Mouse (Mus musculus) ovary, adult 18-20 months (tissue): ENCODE results near the gene Sfta2.
A peak's percentile ranks its signal among the peaks of the same experiment; 100 is the strongest.

ENCODE experiments used
- DNase-seq: peaks from one replicate; pipeline ENCODE4 v3.0.0; 2022; ENCODE audit warnings: low spot score, mixed read lengths

Gene Sfta2

DNA sequence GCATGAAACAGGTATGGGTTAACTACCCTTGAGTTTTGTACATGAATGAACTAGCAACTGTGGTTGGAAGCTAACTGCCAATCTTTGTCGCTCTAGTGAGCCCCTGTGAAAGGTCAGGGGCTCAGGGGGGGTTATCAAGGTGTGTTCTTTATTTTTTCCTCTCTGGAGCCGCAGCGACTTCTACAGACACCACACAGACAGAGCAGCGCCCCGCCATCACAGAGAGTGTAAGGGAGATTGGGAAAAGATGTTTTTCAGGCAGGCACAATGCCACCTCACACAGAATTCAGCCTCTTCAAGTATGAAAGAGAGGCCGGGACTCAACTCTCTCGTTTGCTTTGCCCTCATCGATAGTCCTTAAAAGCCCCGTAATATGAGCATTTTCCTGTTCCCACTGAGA lies 9.2 kb upstream of the Sfta2 start:
- no peak for DNase-seq

- DNase-seq: no peak
Measured at GRCm38 (mm10) chr17:35593786-35594185, 7.6 kb upstream of the Sfta2 start.

GRCm38 (mm10) chr17:35594456-35594855 lies 6.9 kb upstream of the Sfta2 start:
- DNase-seq: no peak

GRCm38 (mm10) chr17:35597399-35597798 lies 4.0 kb upstream of the Sfta2 start:
- no peak for DNase-seq

GRCm38 (mm10) chr17:35601736-35602354 lies 496 bp downstream of the Sfta2 start:
- DNase-seq: no peak

DNA sequence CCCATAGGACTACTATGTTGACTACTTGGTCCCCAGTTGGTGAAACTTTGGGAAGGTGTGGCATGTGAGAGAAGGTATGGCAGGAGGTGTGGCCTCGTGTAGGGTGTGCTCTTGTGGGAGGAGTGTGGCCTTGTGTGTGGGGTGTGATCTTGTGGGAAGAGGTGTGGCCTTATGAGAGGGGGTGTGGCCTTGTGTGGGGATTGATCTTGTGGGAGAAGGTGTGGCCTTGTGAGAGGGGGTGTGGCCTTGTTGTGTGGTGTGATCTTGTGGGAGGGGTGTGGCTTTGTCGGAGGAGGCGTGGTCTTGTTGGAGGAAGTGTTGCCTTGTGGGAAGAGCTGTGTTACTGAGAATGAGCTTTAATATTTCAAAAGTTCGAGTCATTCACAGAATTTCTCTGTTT lies 15.8 kb downstream of the Sfta2 start:
- no peak for DNase-seq

- no peak for DNase-seq
Measured at GRCm38 (mm10) chr17:35626537-35626936, 25.2 kb downstream of the Sfta2 start, which contains the start of gene Gm9573. Gm9573 (minus strand) TSS chr17:35626637.

DNA sequence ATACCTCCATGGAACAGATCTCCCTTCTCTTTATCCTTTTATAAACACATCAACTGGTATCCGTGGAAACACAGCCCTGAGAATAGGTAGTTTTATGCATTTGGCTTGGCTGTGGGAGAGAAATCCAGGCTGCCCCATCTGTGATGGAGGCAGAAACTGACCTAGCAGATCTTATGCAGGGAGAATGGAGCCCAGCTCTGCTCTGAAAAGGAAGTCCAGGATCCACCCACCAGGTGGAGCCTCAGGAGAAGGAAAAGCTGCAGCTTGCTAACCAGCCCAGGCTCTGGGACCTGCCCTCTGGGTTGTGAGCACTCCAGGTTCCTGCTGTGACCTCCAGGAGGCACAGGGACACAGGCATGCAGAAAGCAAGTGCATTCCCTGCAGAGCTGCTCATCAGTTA lies 32.6 kb downstream of the Sfta2 start:
- DNase-seq: no peak

DNA sequence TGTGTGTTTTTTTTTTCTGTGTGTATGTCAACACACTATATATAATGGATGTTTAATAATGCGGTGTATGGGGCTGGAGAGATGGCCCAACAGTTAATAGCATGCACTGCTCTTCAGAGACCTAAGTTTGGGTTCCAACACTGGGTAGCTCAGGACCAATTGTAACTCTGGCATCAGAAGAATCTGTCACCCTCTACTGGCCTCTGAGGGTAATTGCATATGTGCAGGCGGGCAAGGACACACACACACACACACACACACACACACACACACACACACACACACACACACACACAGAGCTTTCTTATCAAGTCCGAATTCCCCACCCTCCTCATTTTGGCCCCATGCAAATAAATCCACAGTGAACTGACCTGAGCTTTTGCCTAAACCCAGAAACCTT lies 33.9 kb downstream of the Sfta2 start:
- DNase-seq: no peak

- no peak for DNase-seq
Measured at GRCm38 (mm10) chr17:35635699-35636111, 34.4 kb downstream of the Sfta2 start.

DNA sequence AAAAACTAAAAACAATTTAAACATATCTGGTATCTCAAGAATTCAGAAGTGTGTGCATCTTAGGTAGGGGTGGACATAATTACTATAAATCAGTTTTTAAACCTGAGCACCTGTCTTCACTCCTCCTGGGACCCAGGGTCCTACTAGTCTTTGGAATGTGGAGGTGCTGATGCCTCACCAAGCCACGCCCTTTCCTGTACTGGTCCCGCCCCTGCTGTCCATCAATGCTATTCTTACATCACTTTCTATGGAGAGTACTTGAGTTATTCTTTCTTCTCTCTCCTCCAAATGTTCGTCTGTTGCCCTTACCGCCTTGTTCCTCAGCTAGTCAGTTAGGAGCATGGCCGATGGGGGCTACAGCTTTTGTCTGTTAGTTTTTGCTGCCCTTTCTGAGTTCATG lies 35.0 kb downstream of the Sfta2 start:
- no peak for DNase-seq

GRCm38 (mm10) chr17:35638475-35639190 lies 37.3 kb downstream of the Sfta2 start:
- peak; percentile 82 for DNase-seq

DNA sequence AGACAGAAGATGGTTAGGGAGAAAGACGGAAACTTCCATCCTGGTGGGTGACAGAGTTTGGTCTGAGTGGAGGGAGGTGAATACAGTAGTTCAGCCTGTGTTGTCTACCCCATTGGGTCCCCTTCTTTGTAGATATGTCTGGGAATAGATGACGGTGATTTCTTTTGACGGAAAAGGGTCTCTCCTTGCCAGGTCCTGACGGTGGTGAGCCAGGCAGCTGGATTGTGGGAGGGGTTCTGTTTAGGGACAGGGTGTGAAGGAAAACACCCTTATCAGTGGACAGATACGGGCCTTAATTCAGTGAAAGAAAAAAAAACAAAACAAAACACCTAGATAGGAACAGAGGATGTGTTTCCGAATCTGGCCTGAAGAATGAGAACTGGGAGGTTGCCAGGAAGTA lies 38.0 kb downstream of the Sfta2 start:
- no peak for DNase-seq

DNA sequence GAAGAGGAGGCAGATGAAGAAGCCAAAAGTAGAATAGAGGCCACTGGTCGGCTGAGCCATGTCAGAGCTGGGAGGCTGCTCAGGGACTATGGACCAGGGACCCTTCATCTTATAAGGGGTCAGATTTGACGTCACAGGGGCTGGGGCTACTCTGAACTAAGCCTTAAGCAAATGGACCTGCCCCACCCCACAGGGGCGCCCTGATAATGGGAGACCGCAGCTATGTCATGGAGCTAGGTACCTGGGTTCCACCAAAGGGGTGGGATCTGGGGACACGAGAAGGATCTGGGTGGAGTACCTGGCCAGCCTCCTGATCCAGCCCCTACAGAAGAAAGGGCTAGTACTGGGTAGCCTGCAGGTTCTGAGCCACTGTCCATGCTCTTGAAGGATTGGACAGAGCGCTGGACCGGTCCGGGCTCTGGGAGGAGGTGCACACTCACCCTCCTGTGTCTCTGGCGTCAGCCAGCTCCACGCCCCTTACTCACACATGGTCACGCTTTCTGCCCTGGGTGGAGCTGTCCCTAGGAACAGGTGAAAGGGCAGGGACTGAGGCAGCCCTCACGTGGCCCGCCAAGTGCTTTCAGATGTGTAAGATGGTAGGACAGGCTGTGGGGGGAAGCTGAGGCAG lies 42.4 kb downstream of the Sfta2 start, which contains the start of gene Mucl3:
Gene Mucl3 (minus strand): TSS at position 87 of the 628 bp plus-strand sequence.
- no peak for DNase-seq

GRCm38 (mm10) chr17:35649429-35649828 lies 48.1 kb downstream of the Sfta2 start:
- no peak for DNase-seq

GRCm38 (mm10) chr17:35653086-35653485 lies 51.7 kb downstream of the Sfta2 start:
- no peak for DNase-seq

DNA sequence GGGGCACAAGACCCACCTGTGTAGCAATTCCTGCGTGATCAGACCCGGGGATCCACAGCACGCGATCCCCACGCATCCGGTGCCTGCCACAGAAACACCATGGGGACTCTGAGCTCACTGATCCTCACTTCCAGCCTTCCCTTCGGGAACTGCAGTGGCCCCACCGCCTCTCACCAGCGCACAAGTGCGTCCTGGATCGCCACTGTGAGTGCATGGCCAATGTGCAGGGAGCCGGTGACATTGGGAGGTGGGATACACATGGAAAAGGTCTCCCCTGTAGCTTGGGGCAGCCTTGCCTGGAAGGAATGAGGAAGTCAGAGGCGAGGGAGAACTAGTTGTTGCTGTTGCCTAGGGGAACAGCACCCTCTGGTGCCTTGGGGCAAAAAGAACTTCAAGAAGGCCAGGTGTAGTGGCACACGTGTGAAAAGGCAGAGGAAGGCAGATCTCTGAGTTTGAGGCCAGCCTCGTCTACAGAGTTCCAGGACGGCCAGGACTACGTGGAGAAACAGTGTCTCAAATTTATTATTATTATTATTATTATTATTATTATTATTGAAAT lies 64.7 kb downstream of the Sfta2 start:
- DNase-seq: no peak

DNA sequence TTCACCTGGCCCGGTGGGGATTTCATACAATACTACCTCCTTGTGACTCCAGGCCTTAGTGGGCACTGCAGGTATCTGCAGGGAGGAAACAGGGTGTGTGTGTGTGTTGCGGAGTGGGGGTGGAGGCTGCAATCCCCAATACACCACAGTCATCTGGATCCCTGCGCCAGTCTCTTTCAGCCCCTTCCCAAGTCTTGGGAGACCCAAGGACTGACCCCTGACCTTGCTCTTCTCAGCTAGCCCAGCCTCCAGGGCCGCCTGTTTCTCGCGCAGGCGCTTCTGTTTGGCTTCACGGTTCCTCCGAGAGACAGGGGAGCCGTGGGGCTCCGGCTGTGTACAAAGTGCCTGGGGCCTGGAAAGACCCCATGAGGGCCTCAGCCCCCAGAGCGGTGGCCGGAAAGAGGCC lies 65.5 kb downstream of the Sfta2 start:
- no peak for DNase-seq

DNA sequence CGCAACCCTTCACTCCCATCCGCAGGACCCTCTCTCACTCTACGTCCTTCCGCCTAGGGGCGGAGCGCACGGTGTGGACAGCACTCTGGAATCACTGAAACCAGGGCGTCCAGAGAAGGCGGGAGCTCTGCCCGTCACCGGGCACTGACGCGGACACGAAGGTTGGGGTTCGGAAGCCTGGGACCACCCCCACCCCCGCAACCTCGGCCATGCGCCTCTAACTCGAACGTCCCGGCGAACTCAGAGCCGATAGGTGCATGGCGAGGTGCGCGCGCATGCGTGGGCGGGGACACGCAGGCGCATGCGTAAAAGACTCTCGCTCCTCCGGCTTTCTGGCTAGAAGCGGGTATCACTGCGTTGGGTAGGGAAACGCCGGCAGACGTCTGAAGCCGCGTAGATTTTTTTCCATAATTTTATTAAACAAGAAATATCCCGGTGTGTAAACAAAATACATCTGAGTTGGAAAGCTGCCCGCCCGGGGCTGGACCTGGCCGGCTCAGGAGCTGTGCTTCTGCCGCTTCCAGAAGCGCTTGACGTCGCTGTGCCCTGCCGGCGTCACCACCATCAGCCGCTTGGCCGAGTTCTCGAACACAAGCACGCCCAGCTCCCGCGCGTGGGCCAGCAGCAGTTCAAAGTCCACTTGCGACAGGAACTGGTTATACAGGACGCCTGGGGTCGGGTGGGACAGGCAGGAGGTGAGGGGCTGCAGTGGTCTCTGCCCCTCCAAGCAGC lies 66.2 kb downstream of the Sfta2 start, which contains the start of gene Vars2:
Gene Vars2 (minus strand): TSS at position 259 of the 732 bp plus-strand sequence.
- DNase-seq: peak; percentile 91

GRCm38 (mm10) chr17:35669731-35670130 lies 68.4 kb downstream of the Sfta2 start:
- DNase-seq: no peak

- DNase-seq: no peak
Measured at GRCm38 (mm10) chr17:35671846-35672245, 70.5 kb downstream of the Sfta2 start.

DNA sequence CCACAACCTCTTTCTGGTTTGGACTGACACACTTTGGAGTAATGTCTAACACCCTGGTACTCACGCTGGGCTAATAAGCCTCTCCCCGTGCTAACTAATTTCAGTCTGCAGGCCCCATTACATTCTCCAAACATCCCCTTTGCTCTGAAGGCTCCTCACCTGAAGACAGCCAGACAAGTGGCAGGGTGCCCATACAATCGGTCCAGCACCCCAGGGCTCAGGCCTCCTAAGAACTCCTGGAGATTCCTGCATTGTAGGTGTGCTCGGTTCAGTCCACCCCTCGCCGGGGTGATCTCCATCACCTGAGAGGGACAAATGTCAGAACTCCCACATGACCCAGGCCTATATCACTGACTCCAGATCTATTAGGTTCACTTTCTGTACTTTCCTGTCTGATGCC lies 71.2 kb downstream of the Sfta2 start:
- no peak for DNase-seq
